Mouse (Mus musculus): ENCODE data around the gene Pip5kl1. TPM values are rescaled to one million over a fixed set of nuclear protein-coding genes. Genes with fewer than 3 reads are reported as not detected.
A peak's percentile ranks its signal among the peaks of the same experiment; 100 is the strongest.

The Pip5kl1 gene
- polyA plus RNA-seq, 1 experiment from 2014 or later: not detected

GRCm38 (mm10) chr2:32534061-32534732 is 40.4 kb upstream of the Pip5kl1 start:
- Histone ChIP-seq H3K36me3 (ENCODE audit: control insufficient read depth, insufficient read depth) (no peaks in the 10 kb centered on the region), H3K4me2 (replicated peaks; ENCODE audit: low read depth) (peak overlapping the region; percentile 88), H3K4me1 (replicated peaks; ENCODE audit: control insufficient read depth, insufficient read depth, low read length) (0 out of 2 replicates have a peak, but pooled peaks cover 11% of the 10 kb centered on the region), H3K4me3 (ENCODE audit: low read depth, low read length) (peak overlapping the region; percentile 91), H3K27me3 (replicated peaks; ENCODE audit: control insufficient read depth, insufficient read depth, low read length) (no peaks in the 10 kb centered on the region), H3K27ac (ENCODE audit: low read depth, low read length) (peak overlapping the region; percentile 100), H3K9ac (ENCODE audit: low read depth, low read length) (peak overlapping the region; percentile 91; the same call in 1 of the 2 replicates), H3K9me3 (ENCODE audit: control insufficient read depth) (no peaks in the 10 kb centered on the region)
- no peak for ATAC-seq
- no peak for TF ChIP-seq CTCF (IDR thresholded peaks at IDR 0.05; ENCODE audit: low read depth)
- WGBS: 7% methylated on average over 13 of the region's 13 CpGs

GRCm38 (mm10) chr2:32534733-32535471 is 39.7 kb upstream of the Pip5kl1 start, which contains the start of gene Fam102a:
Gene Fam102a, plus strand, starts transcription at chr2:32535332.
- peak within 1 kb of the TSS; percentile 91 for H3K9ac ChIP-seq (ENCODE audit: low read depth, low read length)
- no peaks in the 10 kb centered on the region for H3K27me3 ChIP-seq (replicated peaks; ENCODE audit: control insufficient read depth, insufficient read depth, low read length)
- peak within 1 kb of the TSS; percentile 100 for H3K27ac ChIP-seq (ENCODE audit: low read depth, low read length)
- peak; percentile 88 for ATAC-seq
- H3K9me3 ChIP-seq (ENCODE audit: control insufficient read depth): no peaks in the 10 kb centered on the region
- WGBS: under 1% methylated on average over 66 of the region's 67 CpGs
- TF ChIP-seq CTCF (IDR thresholded peaks at IDR 0.05; ENCODE audit: low read depth): no peak
- no peaks in the 10 kb centered on the region for H3K36me3 ChIP-seq (ENCODE audit: control insufficient read depth, insufficient read depth)
- H3K4me2 ChIP-seq (replicated peaks; ENCODE audit: low read depth): peak within 1 kb of the TSS; percentile 88
- peak within 1 kb of the TSS; percentile 91 for H3K4me3 ChIP-seq (ENCODE audit: low read depth, low read length)
- peaks cover 11% of the 10 kb centered on the region; the same call in 1 of the 2 replicates for H3K4me1 ChIP-seq (replicated peaks; ENCODE audit: control insufficient read depth, insufficient read depth, low read length)

GRCm38 (mm10) chr2:32535501-32535991 is 39.1 kb upstream of the Pip5kl1 start:
- Histone ChIP-seq H3K36me3 (ENCODE audit: control insufficient read depth, insufficient read depth) (no peaks in the 10 kb centered on the region), H3K27ac (ENCODE audit: low read depth, low read length) (peak overlapping the region; percentile 100), H3K4me2 (replicated peaks; ENCODE audit: low read depth) (peak overlapping the region; percentile 88), H3K27me3 (replicated peaks; ENCODE audit: control insufficient read depth, insufficient read depth, low read length) (no peaks in the 10 kb centered on the region), H3K9ac (ENCODE audit: low read depth, low read length) (peak overlapping the region; percentile 91), H3K4me3 (ENCODE audit: low read depth, low read length) (peak overlapping the region; percentile 91), H3K9me3 (ENCODE audit: control insufficient read depth) (no peaks in the 10 kb centered on the region), H3K4me1 (replicated peaks; ENCODE audit: control insufficient read depth, insufficient read depth, low read length) (peaks cover 11% of the 10 kb centered on the region; the same call in 1 of the 2 replicates)
- peak; percentile 85 for ATAC-seq
- TF ChIP-seq CTCF (IDR thresholded peaks at IDR 0.05; ENCODE audit: low read depth): no peak
- under 1% methylated on average over 53 of the region's 56 CpGs for WGBS

- no peaks in the 10 kb centered on the region for H3K27me3 ChIP-seq (replicated peaks; ENCODE audit: control insufficient read depth, insufficient read depth, low read length)
- peaks cover 10% of the 10 kb centered on the region; the same call in 1 of the 2 replicates for H3K4me1 ChIP-seq (replicated peaks; ENCODE audit: control insufficient read depth, insufficient read depth, low read length)
- peak overlapping the region; percentile 88 for H3K4me2 ChIP-seq (replicated peaks; ENCODE audit: low read depth)
- no peak for TF ChIP-seq CTCF (IDR thresholded peaks at IDR 0.05; ENCODE audit: low read depth)
- peak overlapping the region; percentile 91 for H3K9ac ChIP-seq (ENCODE audit: low read depth, low read length)
- WGBS: 1% methylated on average over 14 of the region's 14 CpGs
- peak overlapping the region; percentile 100 for H3K27ac ChIP-seq (ENCODE audit: low read depth, low read length)
- H3K4me3 ChIP-seq (ENCODE audit: low read depth, low read length): peak overlapping the region; percentile 91
- no peaks in the 10 kb centered on the region for H3K36me3 ChIP-seq (ENCODE audit: control insufficient read depth, insufficient read depth)
- H3K9me3 ChIP-seq (ENCODE audit: control insufficient read depth): no peaks in the 10 kb centered on the region
- ATAC-seq: no peak
Observed at GRCm38 (mm10) chr2:32536086-32536633, 38.4 kb upstream of the Pip5kl1 start.

- Histone ChIP-seq H3K4me2 (replicated peaks; ENCODE audit: low read depth) (peak overlapping the region; percentile 88), H3K4me3 (ENCODE audit: low read depth, low read length) (peak overlapping the region; percentile 91), H3K27ac (ENCODE audit: low read depth, low read length) (peak overlapping the region; percentile 100), H3K4me1 (replicated peaks; ENCODE audit: control insufficient read depth, insufficient read depth, low read length) (peaks cover 15% of the 10 kb centered on the region; the same call in 1 of the 2 replicates), H3K36me3 (ENCODE audit: control insufficient read depth, insufficient read depth) (no peaks in the 10 kb centered on the region), H3K9me3 (ENCODE audit: control insufficient read depth) (no peaks in the 10 kb centered on the region), H3K27me3 (replicated peaks; ENCODE audit: control insufficient read depth, insufficient read depth, low read length) (no peaks in the 10 kb centered on the region), H3K9ac (ENCODE audit: low read depth, low read length) (peak overlapping the region; percentile 91)
- WGBS: 7% methylated on average over 11 of the region's 11 CpGs
- no peak for ATAC-seq
- peak; percentile 55 for TF ChIP-seq CTCF (IDR thresholded peaks at IDR 0.05; ENCODE audit: low read depth)
Observed at GRCm38 (mm10) chr2:32536634-32537359, 37.8 kb upstream of the Pip5kl1 start.
